Mouse (Mus musculus): ENCODE measurements around the gene Olfr1437. TPM values are rescaled to one million over a fixed set of nuclear protein-coding genes. Genes with fewer than 3 reads are reported as not detected.
"Not testable (repeated sequence)": the region's sequence is repeated elsewhere in the genome, so short reads cannot be mapped to it uniquely, and the experiment has no call there.

The Olfr1437 gene
- polyA plus RNA-seq (2015; fragmentation: Nextera tagmentation; extraction: Ambion mirVana), result not detected in 2 replicates

DNA sequence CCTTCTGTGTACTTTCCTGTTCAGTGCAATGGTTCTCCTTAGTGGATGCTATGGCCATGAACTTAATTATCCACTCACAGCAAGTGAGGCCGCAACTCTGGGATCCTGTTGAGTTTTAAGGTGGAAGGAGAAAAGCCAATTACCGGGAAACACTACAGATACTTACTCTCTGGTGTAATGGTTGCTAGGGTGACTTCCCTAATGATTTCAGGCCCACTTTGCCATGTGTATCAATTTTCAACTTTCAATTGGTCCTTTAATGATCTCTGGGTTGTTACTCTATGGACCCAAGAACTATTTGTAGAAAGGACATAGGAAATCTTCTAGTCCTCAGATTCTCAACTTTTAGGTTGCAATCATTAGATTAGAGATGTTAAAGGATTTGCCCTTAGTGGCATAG lies at the start of gene Olfr1437:
TSS of gene Olfr1437 (minus strand) at position 101 of the 400 bp plus-strand sequence.
- H3K9me3 ChIP-seq (replicated peaks; ENCODE audit: control insufficient read depth, low read length), result no peaks in the 10 kb centered on the region

DNA sequence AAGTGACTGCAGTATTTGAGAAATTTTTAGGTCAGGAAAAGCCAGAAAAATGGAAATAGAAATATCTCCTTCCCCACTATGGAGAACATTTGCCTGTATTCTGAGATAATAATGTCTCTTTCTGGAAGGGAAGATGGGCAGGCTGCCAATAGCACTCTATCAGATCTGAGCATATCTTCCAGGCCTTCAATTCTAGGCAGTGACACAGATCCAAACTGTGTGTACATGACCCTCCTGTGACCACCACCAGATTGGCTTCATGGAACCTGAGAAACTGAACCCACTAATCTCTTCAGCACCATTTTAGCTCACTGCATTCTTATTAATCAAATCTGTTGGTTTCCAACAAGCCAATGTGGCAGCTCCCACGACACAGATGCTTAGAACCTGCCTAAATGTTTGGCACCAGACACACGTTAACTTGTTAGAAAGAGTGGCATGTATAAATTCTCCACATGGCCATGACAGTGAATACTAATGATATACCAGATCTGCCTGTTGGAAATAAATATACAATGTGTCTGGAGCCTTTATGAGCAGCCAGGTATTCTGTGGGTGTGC lies 49.6 kb upstream of the Olfr1437 start:
- no peaks in the 10 kb centered on the region for H3K27me3 ChIP-seq (ENCODE audit: control insufficient read depth, insufficient read depth, low read length)
- H3K4me1 ChIP-seq (ENCODE audit: control insufficient read depth, insufficient read depth, low read length), result no peaks in the 10 kb centered on the region
- no peaks in the 10 kb centered on the region for H3K36me3 ChIP-seq (ENCODE audit: control insufficient read depth, insufficient read depth)
- no peaks in the 10 kb centered on the region for H3K9me3 ChIP-seq (replicated peaks; ENCODE audit: control insufficient read depth, low read length)
- no peak for ATAC-seq (replicated peaks; ENCODE audit: extremely low read depth, insufficient read depth, low FRiP score)
- no peak overlapping the region for H3K27ac ChIP-seq (ENCODE audit: low read length)
- H3K4me2 ChIP-seq (ENCODE audit: low read depth, low read length), result no peak overlapping the region
- no peak overlapping the region for H3K9ac ChIP-seq (ENCODE audit: low read length)
- H3K4me3 ChIP-seq (ENCODE audit: low read length), result no peak overlapping the region
- WGBS, result 56% methylated on average over 2 of the region's 2 CpGs

More for the DNA sequence above, at the start of gene Olfr1437:
- H3K27ac ChIP-seq (ENCODE audit: low read length), result no peak within 1 kb of the TSS
- no peaks in the 10 kb centered on the region for H3K27me3 ChIP-seq (ENCODE audit: control insufficient read depth, insufficient read depth, low read length)
- no peak within 1 kb of the TSS for H3K9ac ChIP-seq (ENCODE audit: low read length)
- no peak within 1 kb of the TSS for H3K4me2 ChIP-seq (ENCODE audit: low read depth, low read length)
- 82% methylated on average over 2 of the region's 2 CpGs for WGBS
- no peaks in the 10 kb centered on the region for H3K4me1 ChIP-seq (ENCODE audit: control insufficient read depth, insufficient read depth, low read length)
- ATAC-seq (replicated peaks; ENCODE audit: extremely low read depth, insufficient read depth, low FRiP score), result no peak
- no peak within 1 kb of the TSS for H3K4me3 ChIP-seq (ENCODE audit: low read length)
- no peaks in the 10 kb centered on the region for H3K36me3 ChIP-seq (ENCODE audit: control insufficient read depth, insufficient read depth)

DNA sequence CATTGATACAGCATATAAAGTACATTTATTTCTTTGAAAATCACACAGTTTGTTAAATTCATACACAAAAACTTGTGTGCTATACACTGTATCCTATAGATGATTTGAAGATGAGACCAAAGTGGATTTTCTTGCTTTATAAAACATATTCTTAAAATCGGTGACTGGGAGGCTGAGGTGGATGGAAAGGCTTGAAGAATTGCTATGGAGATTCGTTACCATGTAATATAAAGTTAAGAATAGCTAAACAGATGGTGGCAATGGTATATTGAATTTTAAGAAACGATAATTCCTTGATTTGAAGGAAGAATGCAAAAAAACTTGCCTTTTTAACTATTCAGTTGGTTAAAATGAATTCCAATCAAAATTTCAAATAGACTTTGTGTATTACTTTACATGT lies 48.1 kb upstream of the Olfr1437 start:
- no peak overlapping the region for H3K9ac ChIP-seq (ENCODE audit: low read length)
- 60% methylated on average over 3 of the region's 3 CpGs for WGBS
- no peaks in the 10 kb centered on the region for H3K36me3 ChIP-seq (ENCODE audit: control insufficient read depth, insufficient read depth)
- H3K4me1 ChIP-seq (ENCODE audit: control insufficient read depth, insufficient read depth, low read length), result no peaks in the 10 kb centered on the region
- no peak overlapping the region for H3K4me3 ChIP-seq (ENCODE audit: low read length)
- H3K4me2 ChIP-seq (ENCODE audit: low read depth, low read length), result no peak overlapping the region
- no peak overlapping the region for H3K27ac ChIP-seq (ENCODE audit: low read length)
- H3K9me3 ChIP-seq (replicated peaks; ENCODE audit: control insufficient read depth, low read length), result no peaks in the 10 kb centered on the region
- ATAC-seq (replicated peaks; ENCODE audit: extremely low read depth, insufficient read depth, low FRiP score), result no peak
- no peaks in the 10 kb centered on the region for H3K27me3 ChIP-seq (ENCODE audit: control insufficient read depth, insufficient read depth, low read length)

DNA sequence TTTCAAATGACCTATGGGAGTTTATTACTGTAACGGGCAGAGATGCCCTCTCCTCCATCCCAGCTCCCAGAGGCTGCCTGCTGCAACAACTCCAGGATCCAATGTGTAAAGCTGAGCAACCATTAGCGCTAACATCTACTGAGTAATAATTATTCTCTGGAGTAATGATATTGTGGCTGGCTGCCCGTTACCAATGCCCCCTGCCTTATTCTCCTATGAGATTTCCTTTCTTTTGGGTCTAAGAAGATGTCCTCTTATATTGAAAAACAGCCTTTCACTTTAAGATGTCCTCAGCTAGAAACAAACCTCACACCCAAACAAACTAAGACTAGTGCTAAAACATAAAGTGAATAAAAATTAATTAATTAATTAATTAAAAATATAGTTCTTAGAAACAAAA lies 10.9 kb upstream of the Olfr1437 start, which contains the start of gene Olfr1438-ps1:
TSS of gene Olfr1438-ps1 (minus strand) at position 101 of the 400 bp plus-strand sequence.
- ATAC-seq (replicated peaks; ENCODE audit: extremely low read depth, insufficient read depth, low FRiP score), result no peak
- Histone ChIP-seq H3K9ac (ENCODE audit: low read length) (no peak within 1 kb of the TSS), H3K27me3 (ENCODE audit: control insufficient read depth, insufficient read depth, low read length) (no peaks in the 10 kb centered on the region), H3K4me1 (ENCODE audit: control insufficient read depth, insufficient read depth, low read length) (no peaks in the 10 kb centered on the region), H3K4me2 (ENCODE audit: low read depth, low read length) (no peak within 1 kb of the TSS), H3K36me3 (ENCODE audit: control insufficient read depth, insufficient read depth) (no peaks in the 10 kb centered on the region), H3K4me3 (ENCODE audit: low read length) (no peak within 1 kb of the TSS), H3K27ac (ENCODE audit: low read length) (no peak within 1 kb of the TSS), H3K9me3 (replicated peaks; ENCODE audit: control insufficient read depth, low read length) (no peaks in the 10 kb centered on the region)
- 81% methylated on average over 3 of the region's 3 CpGs for WGBS

DNA sequence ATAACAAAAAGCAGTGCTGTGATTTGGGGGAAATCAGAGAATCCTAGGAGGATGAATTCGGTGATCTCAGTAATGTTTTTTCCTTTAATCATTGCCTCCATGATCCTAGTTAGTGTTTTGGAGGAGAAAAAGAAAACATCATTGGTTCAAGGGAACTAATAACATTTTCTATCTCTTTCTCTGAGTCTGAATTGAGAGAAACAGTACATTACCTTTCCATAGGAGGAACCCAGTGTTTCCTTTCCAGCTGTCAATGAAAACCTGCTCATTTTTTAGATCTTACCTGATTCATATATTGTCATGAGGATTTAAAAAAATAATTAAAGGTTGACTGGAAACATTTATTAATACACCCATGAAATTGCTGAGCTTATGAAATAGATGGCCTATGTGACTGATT lies 25.9 kb downstream of the Olfr1437 start, which contains the start of gene Olfr1436:
TSS of gene Olfr1436 (minus strand) at position 101 of the 400 bp plus-strand sequence.
- H3K4me1 ChIP-seq (ENCODE audit: control insufficient read depth, insufficient read depth, low read length); H3K36me3 ChIP-seq (ENCODE audit: control insufficient read depth, insufficient read depth); ATAC-seq (replicated peaks; ENCODE audit: extremely low read depth, insufficient read depth, low FRiP score); H3K27me3 ChIP-seq (ENCODE audit: control insufficient read depth, insufficient read depth, low read length); H3K9me3 ChIP-seq (replicated peaks; ENCODE audit: control insufficient read depth, low read length); H3K4me3 ChIP-seq (ENCODE audit: low read length); H3K27ac ChIP-seq (ENCODE audit: low read length); H3K4me2 ChIP-seq (ENCODE audit: low read depth, low read length); H3K9ac ChIP-seq (ENCODE audit: low read length): not testable (repeated sequence)
- WGBS, result 55% methylated on average over 1 of the region's 1 CpGs

DNA sequence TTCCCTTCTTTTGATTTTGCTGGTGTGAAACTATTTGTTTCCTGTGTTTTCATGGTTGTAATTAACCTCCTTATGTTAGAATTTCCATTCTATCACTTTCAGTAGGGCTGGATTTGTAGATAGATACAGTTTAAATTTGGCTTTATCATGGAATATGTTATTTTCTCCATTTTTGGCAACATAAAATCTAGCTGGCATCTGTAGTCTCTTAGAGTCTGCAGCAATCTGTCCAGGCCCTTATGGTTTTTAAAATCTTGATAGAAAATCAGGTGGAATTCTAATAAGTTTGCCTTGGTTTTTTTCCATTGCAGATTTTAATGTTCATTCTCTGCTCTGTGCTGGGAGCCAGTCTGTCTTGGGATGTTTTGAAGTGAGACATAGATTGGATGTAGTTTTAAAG lies 31.9 kb downstream of the Olfr1437 start:
- no peaks in the 10 kb centered on the region for H3K27me3 ChIP-seq (ENCODE audit: control insufficient read depth, insufficient read depth, low read length)
- no peak for ATAC-seq (replicated peaks; ENCODE audit: extremely low read depth, insufficient read depth, low FRiP score)
- H3K4me2 ChIP-seq (ENCODE audit: low read depth, low read length), result no peak overlapping the region
- H3K27ac ChIP-seq (ENCODE audit: low read length), result no peak overlapping the region
- no peak overlapping the region for H3K9ac ChIP-seq (ENCODE audit: low read length)
- no peaks in the 10 kb centered on the region for H3K4me1 ChIP-seq (ENCODE audit: control insufficient read depth, insufficient read depth, low read length)
- no peak overlapping the region for H3K4me3 ChIP-seq (ENCODE audit: low read length)
- H3K36me3 ChIP-seq (ENCODE audit: control insufficient read depth, insufficient read depth), result no peaks in the 10 kb centered on the region
- no peaks in the 10 kb centered on the region for H3K9me3 ChIP-seq (replicated peaks; ENCODE audit: control insufficient read depth, low read length)

DNA sequence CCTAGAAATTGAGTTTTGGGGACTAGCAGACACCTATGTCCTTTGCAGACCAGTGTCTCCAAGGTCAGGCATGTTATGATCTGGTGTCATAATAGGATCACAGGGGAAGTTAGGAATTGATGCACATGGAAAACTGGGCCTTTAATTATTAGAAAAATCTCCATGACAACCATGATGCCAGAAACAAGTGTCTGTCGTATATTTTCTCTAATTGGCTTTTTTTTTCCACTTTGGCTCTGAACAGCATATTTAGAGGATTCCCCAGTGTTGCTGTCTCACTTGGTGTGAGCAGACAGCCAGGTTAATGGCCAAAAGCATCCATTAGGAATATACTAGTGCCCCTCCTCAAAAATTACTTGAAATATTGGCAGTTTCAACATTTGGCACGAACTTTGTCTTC lies 45.3 kb downstream of the Olfr1437 start, which contains the start of gene Olfr1434:
TSS of gene Olfr1434 (plus strand) at position 301 of the 400 bp plus-strand sequence.
- no peak within 1 kb of the TSS for H3K27ac ChIP-seq (ENCODE audit: low read length)
- 53% methylated on average over 2 of the region's 2 CpGs for WGBS
- no peaks in the 10 kb centered on the region for H3K4me1 ChIP-seq (ENCODE audit: control insufficient read depth, insufficient read depth, low read length)
- H3K4me2 ChIP-seq (ENCODE audit: low read depth, low read length), result no peak within 1 kb of the TSS
- no peak for ATAC-seq (replicated peaks; ENCODE audit: extremely low read depth, insufficient read depth, low FRiP score)
- H3K9ac ChIP-seq (ENCODE audit: low read length), result no peak within 1 kb of the TSS
- H3K4me3 ChIP-seq (ENCODE audit: low read length), result no peak within 1 kb of the TSS
- no peaks in the 10 kb centered on the region for H3K9me3 ChIP-seq (replicated peaks; ENCODE audit: control insufficient read depth, low read length)
- H3K36me3 ChIP-seq (ENCODE audit: control insufficient read depth, insufficient read depth), result no peaks in the 10 kb centered on the region
- H3K27me3 ChIP-seq (ENCODE audit: control insufficient read depth, insufficient read depth, low read length), result no peaks in the 10 kb centered on the region

Other genes with a start within 250 kb of the Olfr1437 start
- gene Olfr1425, start 247.4 kb downstream of the Olfr1437 start, polyA plus RNA-seq (2015; fragmentation: Nextera tagmentation; extraction: Ambion mirVana), result not detected in 2 replicates
- gene Olfr1426, start 233.1 kb downstream of the Olfr1437 start, polyA plus RNA-seq (2015; fragmentation: Nextera tagmentation; extraction: Ambion mirVana), result not detected in 2 replicates
- gene Olfr1427, start 221.8 kb downstream of the Olfr1437 start, polyA plus RNA-seq (2015; fragmentation: Nextera tagmentation; extraction: Ambion mirVana), result not detected in 2 replicates
- gene Olfr1428, start 209.2 kb downstream of the Olfr1437 start, polyA plus RNA-seq (2015; fragmentation: Nextera tagmentation; extraction: Ambion mirVana), result not detected in 2 replicates
- gene Olfr76, start 201.9 kb downstream of the Olfr1437 start, polyA plus RNA-seq (2015; fragmentation: Nextera tagmentation; extraction: Ambion mirVana), result not detected in 2 replicates
- gene Olfr1555-ps1, start 155.0 kb downstream of the Olfr1437 start, polyA plus RNA-seq (2015; fragmentation: Nextera tagmentation; extraction: Ambion mirVana), result not detected in 2 replicates
- not detected in 2 replicates for gene Olfr1431, start 124.5 kb downstream of the Olfr1437 start, polyA plus RNA-seq (2015; fragmentation: Nextera tagmentation; extraction: Ambion mirVana)
- gene Olfr1432, start 92.5 kb downstream of the Olfr1437 start, polyA plus RNA-seq (2015; fragmentation: Nextera tagmentation; extraction: Ambion mirVana), result not detected in 2 replicates
- not detected in 2 replicates for gene Olfr262, start 83.4 kb downstream of the Olfr1437 start, polyA plus RNA-seq (2015; fragmentation: Nextera tagmentation; extraction: Ambion mirVana)
- gene Olfr235, start 64.1 kb downstream of the Olfr1437 start, polyA plus RNA-seq (2015; fragmentation: Nextera tagmentation; extraction: Ambion mirVana), result not detected in 2 replicates
- not detected in 2 replicates for gene Olfr1434, start 45.2 kb downstream of the Olfr1437 start, polyA plus RNA-seq (2015; fragmentation: Nextera tagmentation; extraction: Ambion mirVana)
- gene Olfr1436, start 26.0 kb downstream of the Olfr1437 start, polyA plus RNA-seq (2015; fragmentation: Nextera tagmentation; extraction: Ambion mirVana), result not detected in 2 replicates
- not detected in 2 replicates for gene Olfr1438-ps1, start 10.8 kb upstream of the Olfr1437 start, polyA plus RNA-seq (2015; fragmentation: Nextera tagmentation; extraction: Ambion mirVana)
- gene Olfr1440, start 62.2 kb upstream of the Olfr1437 start, polyA plus RNA-seq (2015; fragmentation: Nextera tagmentation; extraction: Ambion mirVana), result not detected in 2 replicates
- not detected in 2 replicates for gene Olfr1441, start 92.3 kb upstream of the Olfr1437 start, polyA plus RNA-seq (2015; fragmentation: Nextera tagmentation; extraction: Ambion mirVana)
- gene Pfpl, start 102.8 kb upstream of the Olfr1437 start, polyA plus RNA-seq (2015; fragmentation: Nextera tagmentation; extraction: Ambion mirVana), result not detected in 2 replicates
- gene Mpeg1, start 135.7 kb upstream of the Olfr1437 start, polyA plus RNA-seq (2015; fragmentation: Nextera tagmentation; extraction: Ambion mirVana), result 0.37 and 0.41 TPM in 2 replicates
- gene Dtx4, start 176.4 kb upstream of the Olfr1437 start, polyA plus RNA-seq (2015; fragmentation: Nextera tagmentation; extraction: Ambion mirVana), result 2.6 and 3.2 TPM in 2 replicates
- gene Fam111a, start 220.6 kb upstream of the Olfr1437 start, polyA plus RNA-seq (2015; fragmentation: Nextera tagmentation; extraction: Ambion mirVana), result 15.2 and 20.5 TPM in 2 replicates